Mouse (Mus musculus) lung, embryonic 15.5 days (tissue): Measurements from ENCODE around the gene Nacc1. TPM values are rescaled to one million over a fixed set of nuclear protein-coding genes. Genes with fewer than 3 reads are reported as not detected.

Experiments
- ATAC-seq: fragments of 200-750 bp; cut with Nextera tagmentation; 2 replicates; pipeline ENCODE4 v1.8.0; 2017; ENCODE audit warnings: moderate number of reproducible peaks, borderline replicate concordance; ENCODE audit not compliant: low FRiP score, low TSS enrichment; ENCODE audit errors: extremely low read depth
- H3K27ac ChIP-seq: fragments of 300-500 bp; sonication (generic); 2 replicates; pipeline ENCODE4 v1.5.1; 2015; ENCODE audit warnings: moderate library complexity, mild to moderate bottlenecking, inconsistent platforms
- H3K27me3 ChIP-seq: fragments of 300-500 bp; sonication (generic); 2 replicates; pipeline ENCODE4 v1.6.1; 2015; ENCODE audit warnings: inconsistent platforms
- H3K36me3 ChIP-seq: fragments of 300-500 bp; sonication (generic); 2 replicates; pipeline ENCODE4 v1.6.1; 2015; ENCODE audit warnings: inconsistent platforms
- H3K4me1 ChIP-seq: fragments of 300-500 bp; sonication (generic); 2 replicates; pipeline ENCODE4 v1.6.1; 2015; ENCODE audit warnings: inconsistent platforms
- H3K4me2 ChIP-seq: fragments of 300-500 bp; sonication (generic); 2 replicates; pipeline ENCODE4 v1.6.1; 2015; ENCODE audit warnings: inconsistent platforms, mild to moderate bottlenecking, moderate library complexity
- H3K4me3 ChIP-seq: fragments of 300-500 bp; sonication (generic); 2 replicates; pipeline ENCODE4 v1.5.1; 2015; ENCODE audit warnings: mild to moderate bottlenecking, inconsistent platforms
- H3K9ac ChIP-seq: fragments of 300-500 bp; sonication (generic); 2 replicates; pipeline ENCODE4 v1.6.1; 2015; ENCODE audit warnings: inconsistent platforms
- H3K9me3 ChIP-seq: fragments of 300-500 bp; sonication (generic); 2 replicates; pipeline ENCODE4 v1.6.1; 2016; ENCODE audit warnings: inconsistent platforms
- WGBS: fragments of 180-500 bp; shearing (Covaris S2); methylation state at CpG from one replicate; pipeline ENCODE4 v1.1.7; 2015; 5-methylcytosine and 5-hydroxymethylcytosine counted together
- polyA plus RNA-seq: library from polyadenylated mRNA; unstranded; fragments of >200 nt; fragmentation: Nextera tagmentation; extraction: Ambion mirVana; gene quantifications from 2 replicates; pipeline ENCODE4 v1.2.1, GENCODE M21; 2015

Nacc1 gene
- polyA plus RNA-seq, 1 experiment from 2014 or later: 21.6 TPM

- Histone ChIP-seq H3K4me2 (no peak overlapping the region), H3K9ac (no peak overlapping the region), H3K36me3 (no peaks in the 10 kb centered on the region), H3K27ac (peak overlapping the region; percentile 97; the same call in 1 of the 2 replicates), H3K9me3 (no peaks in the 10 kb centered on the region), H3K27me3 (no peaks in the 10 kb centered on the region), H3K4me3 (no peak overlapping the region), H3K4me1 (peaks cover 67% of the 10 kb centered on the region)
- WGBS: 57% methylated on average over 1 of the region's 1 CpGs
- no peak for ATAC-seq
These were observed 28.7 kb downstream of the Nacc1 start for GRCm38 (mm10) chr8:84658951-84659350.

GRCm38 (mm10) chr8:84657680-84658079 is 30.0 kb downstream of the Nacc1 start:
- Histone ChIP-seq H3K27ac (peak overlapping the region; percentile 99), H3K4me1 (peaks cover 62% of the 10 kb centered on the region), H3K36me3 (no peaks in the 10 kb centered on the region), H3K4me2 (peak overlapping the region; percentile 89), H3K27me3 (no peaks in the 10 kb centered on the region), H3K9me3 (no peaks in the 10 kb centered on the region), H3K4me3 (no peak overlapping the region), H3K9ac (no peak overlapping the region)
- ATAC-seq: no peak
- WGBS: 37% methylated on average over 4 of the region's 4 CpGs

DNA sequence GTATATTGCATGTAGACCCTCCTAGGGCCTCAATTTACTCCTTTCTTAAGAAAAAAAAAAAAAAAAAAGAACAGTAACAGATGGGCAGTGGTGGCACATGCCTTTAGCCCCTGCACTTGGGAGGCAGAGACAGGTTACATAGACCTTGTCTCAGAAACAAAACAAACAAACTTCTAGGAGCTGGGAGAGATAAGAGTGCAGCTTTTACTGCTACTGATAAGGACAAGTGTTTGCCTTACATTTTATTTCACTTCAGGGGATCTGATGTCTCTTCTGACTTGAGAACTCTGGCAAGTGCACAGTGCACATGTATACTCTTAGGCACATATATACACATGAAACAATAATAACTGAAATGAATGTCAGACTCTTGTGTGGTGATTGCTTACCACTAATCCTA is 30.5 kb downstream of the Nacc1 start:
- Histone ChIP-seq H3K36me3 (no peaks in the 10 kb centered on the region), H3K4me2 (peak overlapping the region; percentile 89), H3K4me1 (peaks cover 62% of the 10 kb centered on the region)

GRCm38 (mm10) chr8:84656641-84657126 is 31.0 kb downstream of the Nacc1 start:
- peaks cover 62% of the 10 kb centered on the region for H3K4me1 ChIP-seq
- peak overlapping the region; percentile 99 for H3K27ac ChIP-seq
- H3K27me3 ChIP-seq: no peaks in the 10 kb centered on the region
- ATAC-seq: peak; percentile 74
- H3K36me3 ChIP-seq: no peaks in the 10 kb centered on the region
- H3K9ac ChIP-seq: peak overlapping the region; percentile 64
- peak overlapping the region; percentile 47 for H3K4me3 ChIP-seq
- under 1% methylated on average over 23 of the region's 23 CpGs for whole genome bisulfite sequencing
- peak overlapping the region; percentile 89 for H3K4me2 ChIP-seq
- H3K9me3 ChIP-seq: no peaks in the 10 kb centered on the region

More for the DNA sequence above, 30.5 kb downstream of the Nacc1 start:
- Histone ChIP-seq H3K27ac (peak overlapping the region; percentile 99), H3K27me3 (no peaks in the 10 kb centered on the region), H3K9me3 (no peaks in the 10 kb centered on the region), H3K9ac (peak overlapping the region; percentile 64; the same call in 1 of the 2 replicates), H3K4me3 (peak overlapping the region; percentile 47)
- ATAC-seq: no peak

- WGBS: 2% methylated on average over 10 of the region's 10 CpGs
- H3K9ac ChIP-seq: peak overlapping the region; percentile 64
- no peaks in the 10 kb centered on the region for H3K27me3 ChIP-seq
- no peaks in the 10 kb centered on the region for H3K36me3 ChIP-seq
- H3K4me2 ChIP-seq: peak overlapping the region; percentile 89
- 0 out of 2 replicates have a peak, but pooled peaks have one; percentile 21 for ATAC-seq
- H3K4me3 ChIP-seq: peak overlapping the region; percentile 47
- H3K4me1 ChIP-seq: peaks cover 62% of the 10 kb centered on the region
- H3K9me3 ChIP-seq: no peaks in the 10 kb centered on the region
- peak overlapping the region; percentile 99 for H3K27ac ChIP-seq
These were observed 31.5 kb downstream of the Nacc1 start for GRCm38 (mm10) chr8:84656191-84656525.

DNA sequence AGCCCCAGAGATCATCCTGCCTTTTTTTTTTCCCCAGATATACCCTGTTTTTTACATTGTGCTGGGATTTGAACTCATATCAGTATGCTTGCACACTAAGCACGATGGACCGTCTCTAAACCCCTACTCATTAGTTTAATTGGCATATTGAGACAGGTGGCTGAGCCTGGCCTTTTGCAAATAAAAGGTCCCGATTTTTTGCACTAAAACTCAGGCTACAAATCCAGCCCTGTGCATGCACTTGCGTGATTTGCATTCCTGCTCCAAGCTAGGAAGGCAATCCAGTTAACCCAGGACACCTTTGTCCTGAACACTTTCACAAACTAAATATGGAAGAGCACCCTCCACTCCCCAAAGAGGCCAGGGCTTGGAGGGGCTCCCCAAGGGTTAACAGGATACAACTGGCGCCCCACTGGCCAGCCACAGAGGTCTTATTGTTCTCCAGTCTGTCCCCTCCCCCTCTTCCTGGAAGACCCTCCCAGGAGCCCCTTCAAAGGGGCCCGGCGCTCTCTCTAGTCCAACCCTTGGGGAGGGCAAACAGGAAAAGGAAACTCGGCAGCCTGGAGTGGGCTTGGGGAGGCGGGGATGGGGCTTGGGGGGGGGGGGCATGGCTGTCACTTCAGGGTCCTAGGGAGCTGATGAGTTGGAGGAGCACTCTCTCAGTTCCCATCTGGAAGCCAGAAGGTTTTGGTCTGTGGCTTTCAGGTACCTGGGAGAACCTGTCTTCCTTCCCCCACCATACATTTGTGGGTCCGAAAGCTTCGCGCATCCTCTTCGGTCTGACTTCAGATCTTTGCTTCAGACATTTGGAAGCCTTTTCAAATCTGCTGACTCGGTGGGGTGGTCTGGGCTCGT is 32.1 kb downstream of the Nacc1 start:
- ATAC-seq: peak; percentile 74
- Histone ChIP-seq H3K9me3 (no peaks in the 10 kb centered on the region), H3K27me3 (no peaks in the 10 kb centered on the region), H3K36me3 (no peaks in the 10 kb centered on the region), H3K4me3 (peak overlapping the region; percentile 47), H3K4me1 (peaks cover 57% of the 10 kb centered on the region), H3K27ac (peak overlapping the region; percentile 99), H3K9ac (peak overlapping the region; percentile 64), H3K4me2 (peak overlapping the region; percentile 89)
- WGBS: 2% methylated on average over 13 of the region's 15 CpGs

DNA sequence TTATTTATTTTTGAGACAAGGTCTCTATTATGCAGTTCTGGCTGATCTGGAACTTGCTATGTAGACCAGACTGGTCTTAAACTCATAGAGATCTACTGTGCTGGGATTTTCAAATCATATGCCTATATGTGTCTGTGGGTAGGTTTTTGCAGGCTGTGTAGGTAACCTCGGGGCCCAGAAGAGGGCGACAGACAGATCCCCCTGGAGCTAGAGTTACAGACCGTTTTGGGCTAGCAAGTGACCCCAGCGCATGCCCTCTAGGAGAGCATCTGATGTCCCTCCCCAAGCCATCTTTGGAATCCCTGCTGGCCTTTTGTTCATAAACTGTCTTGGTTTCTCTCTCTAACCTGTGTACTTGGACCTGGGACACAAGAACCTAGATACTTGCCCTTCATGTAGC is 33.1 kb downstream of the Nacc1 start:
- H3K27ac ChIP-seq: peak overlapping the region; percentile 99
- WGBS: 35% methylated on average over 4 of the region's 4 CpGs
- no peaks in the 10 kb centered on the region for H3K36me3 ChIP-seq
- ATAC-seq: no peak
- H3K4me2 ChIP-seq: peak overlapping the region; percentile 89
- no peaks in the 10 kb centered on the region for H3K27me3 ChIP-seq
- no peak overlapping the region for H3K4me3 ChIP-seq
- H3K4me1 ChIP-seq: peaks cover 47% of the 10 kb centered on the region
- H3K9me3 ChIP-seq: no peaks in the 10 kb centered on the region
- no peak overlapping the region for H3K9ac ChIP-seq

DNA sequence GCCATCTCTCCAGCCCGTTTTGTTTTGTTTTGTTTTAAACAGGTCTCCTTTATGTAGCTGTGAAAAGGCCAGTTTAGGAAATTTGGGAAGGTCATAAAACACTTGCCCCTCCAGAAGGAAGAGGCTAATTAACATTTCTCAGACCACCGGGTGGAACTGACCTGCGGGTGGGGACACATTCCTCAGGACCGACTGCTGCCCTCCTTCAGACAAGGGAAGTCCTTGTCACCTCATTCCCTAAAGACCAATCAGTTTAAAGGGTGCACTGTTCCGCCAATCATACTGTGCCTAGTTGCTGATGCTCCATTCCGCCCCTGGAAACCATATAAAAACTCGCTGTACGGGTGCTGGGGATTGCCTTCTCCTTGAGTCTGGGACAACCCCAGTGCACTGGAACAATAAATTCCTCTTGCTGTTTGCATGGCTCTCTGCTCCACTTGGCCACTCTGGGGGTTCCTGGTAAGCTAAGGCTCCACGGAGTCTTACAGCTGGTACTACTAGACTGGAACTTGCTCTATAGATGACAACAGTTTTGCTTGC is 34.5 kb downstream of the Nacc1 start:
- peak overlapping the region; percentile 13; the same call in 1 of the 2 replicates for H3K4me3 ChIP-seq
- peaks cover 36% of the 10 kb centered on the region for H3K4me1 ChIP-seq
- 0 out of 2 replicates have a peak overlapping the region, but pooled peaks have one; percentile 2 for H3K4me2 ChIP-seq
- WGBS: 50% methylated on average over 9 of the region's 9 CpGs
- no peak for ATAC-seq
- H3K27me3 ChIP-seq: no peaks in the 10 kb centered on the region
- no peak overlapping the region for H3K9ac ChIP-seq
- no peaks in the 10 kb centered on the region for H3K9me3 ChIP-seq
- H3K27ac ChIP-seq: peak overlapping the region; percentile 53
- no peaks in the 10 kb centered on the region for H3K36me3 ChIP-seq

DNA sequence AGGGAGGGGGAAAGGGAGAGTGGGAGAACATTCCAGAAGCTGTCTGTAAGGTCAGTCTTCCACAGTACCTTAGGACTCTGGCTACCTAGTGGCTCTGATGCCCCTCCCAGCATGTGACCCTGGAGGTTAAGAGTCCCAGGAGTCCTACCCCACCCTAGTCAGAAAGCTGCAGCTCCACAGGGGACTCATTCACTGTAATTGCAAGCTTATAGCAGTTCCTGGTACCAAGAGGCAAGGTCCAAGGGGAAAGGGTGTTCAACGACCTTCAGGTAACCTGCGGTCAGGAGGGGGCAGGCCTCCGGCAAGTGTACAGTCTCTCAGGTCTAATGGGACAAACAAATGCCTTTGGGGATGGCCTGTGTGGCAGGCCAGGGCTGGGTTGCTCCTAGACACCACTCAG is 37.4 kb downstream of the Nacc1 start:
- Histone ChIP-seq H3K4me3 (no peak overlapping the region), H3K4me2 (no peak overlapping the region), H3K9ac (no peak overlapping the region), H3K36me3 (no peaks in the 10 kb centered on the region), H3K27ac (no peak overlapping the region), H3K9me3 (no peaks in the 10 kb centered on the region), H3K4me1 (peaks cover 17% of the 10 kb centered on the region), H3K27me3 (no peaks in the 10 kb centered on the region)
- 54% methylated on average over 3 of the region's 3 CpGs for WGBS
- no peak for ATAC-seq

- ATAC-seq: peak; percentile 63; the same call in 1 of the 2 replicates
- Histone ChIP-seq H3K27ac (peak overlapping the region; percentile 42; the same call in 1 of the 2 replicates), H3K9ac (peak overlapping the region; percentile 15; the same call in 1 of the 2 replicates), H3K27me3 (no peaks in the 10 kb centered on the region), H3K9me3 (no peaks in the 10 kb centered on the region), H3K4me2 (peak overlapping the region; percentile 53), H3K4me1 (peaks cover 10% of the 10 kb centered on the region), H3K4me3 (peak overlapping the region; percentile 19), H3K36me3 (no peaks in the 10 kb centered on the region)
- WGBS: 2% methylated on average over 14 of the region's 14 CpGs
These were observed 40.2 kb downstream of the Nacc1 start for GRCm38 (mm10) chr8:84647461-84647901.

- no peaks in the 10 kb centered on the region for H3K27me3 ChIP-seq
- 46% methylated on average over 6 of the region's 6 CpGs for WGBS
- H3K4me1 ChIP-seq: peaks cover 10% of the 10 kb centered on the region
- no peaks in the 10 kb centered on the region for H3K36me3 ChIP-seq
- no peaks in the 10 kb centered on the region for H3K9me3 ChIP-seq
- H3K27ac ChIP-seq: peak overlapping the region; percentile 42; the same call in 1 of the 2 replicates
- peak overlapping the region; percentile 53 for H3K4me2 ChIP-seq
- H3K4me3 ChIP-seq: no peak overlapping the region
- H3K9ac ChIP-seq: no peak overlapping the region
- ATAC-seq: no peak
These were observed 40.9 kb downstream of the Nacc1 start for GRCm38 (mm10) chr8:84646800-84647199.

GRCm38 (mm10) chr8:84643019-84643418 is 44.6 kb downstream of the Nacc1 start:
- 51% methylated on average over 5 of the region's 5 CpGs for WGBS
- Histone ChIP-seq H3K27ac (no peak overlapping the region), H3K4me1 (peaks cover 22% of the 10 kb centered on the region), H3K27me3 (no peaks in the 10 kb centered on the region), H3K9me3 (no peaks in the 10 kb centered on the region), H3K4me2 (no peak overlapping the region), H3K4me3 (no peak overlapping the region), H3K36me3 (no peaks in the 10 kb centered on the region), H3K9ac (no peak overlapping the region)
- ATAC-seq: no peak
